Mouse (Mus musculus) ES-Bruce4 (cell line): ENCODE results near the gene Agl. TPM values are rescaled to one million over a fixed set of nuclear protein-coding genes. Genes with fewer than 3 reads are reported as not detected.

Experiments
- H3K27ac ChIP-seq: 2 replicates; pipeline ENCODE4 v1.5.1; 2012; ENCODE audit warnings: low read length, inconsistent platforms; ENCODE audit not compliant: insufficient read depth
- H3K27me3 ChIP-seq: 2 replicates; pipeline ENCODE4 v1.6.1; 2012; ENCODE audit warnings: mild to moderate bottlenecking, low read length, inconsistent platforms; ENCODE audit not compliant: control insufficient read depth, poor library complexity, insufficient read depth, severe bottlenecking
- H3K36me3 ChIP-seq: 2 replicates; pipeline ENCODE4 v1.6.1; 2012; ENCODE audit warnings: inconsistent platforms, mild to moderate bottlenecking, low read length, moderate library complexity; ENCODE audit not compliant: control insufficient read depth, poor library complexity, insufficient read depth, severe bottlenecking
- H3K4me1 ChIP-seq: one replicate; pipeline ENCODE4 v1.8.1; 2011; ENCODE audit warnings: low read length; ENCODE audit not compliant: control insufficient read depth, insufficient read depth
- H3K4me3 ChIP-seq: 2 replicates; pipeline ENCODE4 v1.5.1; 2011; ENCODE audit warnings: low read depth, mild to moderate bottlenecking, low read length
- H3K9ac ChIP-seq: 2 replicates; pipeline ENCODE4 v1.6.1; 2012; ENCODE audit warnings: low read depth, mild to moderate bottlenecking, inconsistent platforms; ENCODE audit not compliant: poor library complexity, severe bottlenecking
- H3K9me3 ChIP-seq: replicated peaks from 2 replicates; pipeline ENCODE4 v1.6.1; 2012; ENCODE audit warnings: mild to moderate bottlenecking, low read length, inconsistent platforms; ENCODE audit not compliant: control insufficient read depth, poor library complexity, insufficient read depth, severe bottlenecking
- CTCF ChIP-seq: IDR thresholded peaks from one replicate; pipeline ENCODE4 v1.8.1; 2011; ENCODE audit warnings: low read depth, low read length
- EP300 ChIP-seq: IDR thresholded peaks from 2 replicates; pipeline ENCODE4 v1.6.1; 2011; ENCODE audit warnings: low read depth, low read length; ENCODE audit not compliant: insufficient read depth
- POLR2A ChIP-seq: IDR thresholded peaks from one replicate; pipeline ENCODE4 v1.8.1; 2011; ENCODE audit warnings: low read length; ENCODE audit not compliant: insufficient read depth
- polyA plus RNA-seq: library from polyadenylated mRNA; stranded (reverse); fragments of >200 nt; gene quantifications from 2 replicates; pipeline ENCODE4 v1.2.4, GENCODE M21; 2011; ENCODE audit warnings: low read depth; ENCODE audit not compliant: missing spikeins, insufficient read depth, insufficient read length

The Agl gene
- polyA plus RNA-seq, 1 experiment = 15.2 TPM

DNA sequence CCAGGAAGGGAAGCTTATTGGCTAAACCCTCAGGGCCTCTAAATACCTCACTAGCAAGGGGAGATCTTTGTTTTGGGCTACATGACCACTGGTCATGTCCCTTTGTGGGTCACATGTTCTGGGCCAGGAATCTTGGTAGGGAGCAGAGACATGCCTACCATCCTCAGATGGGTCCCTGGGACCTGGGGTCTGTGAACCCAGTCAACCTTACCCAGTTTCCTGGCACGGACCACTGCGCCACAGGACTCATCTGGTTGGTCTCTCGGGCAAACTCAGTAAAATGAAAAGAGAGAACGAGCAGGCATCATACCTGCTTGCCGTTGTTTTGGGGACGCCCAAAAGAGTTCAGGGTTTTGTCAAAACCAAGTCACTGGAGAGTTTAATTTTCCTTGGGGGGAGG is 26.3 kb upstream of the Agl start:
- TF ChIP-seq POLR2A (no peak), EP300 (no peak), CTCF (no peak)
- Histone ChIP-seq H3K4me3 (no peak overlapping the region), H3K4me1 (no peaks in the 10 kb centered on the region), H3K27me3 (no peaks in the 10 kb centered on the region), H3K9me3 (no peaks in the 10 kb centered on the region), H3K27ac (no peak overlapping the region), H3K9ac (no peak overlapping the region), H3K36me3 (no peaks in the 10 kb centered on the region)

DNA sequence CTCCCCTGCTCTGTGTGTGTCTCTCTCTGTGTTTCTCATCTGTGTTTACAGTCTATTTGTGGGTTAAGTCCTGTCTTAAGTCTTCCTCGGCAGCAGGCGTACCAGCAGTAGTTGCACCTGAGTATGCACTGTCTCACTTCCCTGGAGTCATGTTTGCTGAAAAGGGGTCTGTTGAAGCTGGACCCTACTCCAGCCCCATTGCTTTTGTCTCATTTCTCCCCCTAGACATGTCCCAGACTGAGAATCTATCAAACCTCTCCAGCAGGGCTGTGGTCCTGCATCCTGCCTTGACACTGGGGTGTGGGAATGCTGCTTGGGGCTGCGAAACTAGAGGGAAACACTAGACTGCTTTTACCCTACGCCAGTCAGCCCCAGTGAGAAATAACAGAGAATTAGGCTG is 25.5 kb upstream of the Agl start:
- no peaks in the 10 kb centered on the region for H3K36me3 ChIP-seq
- H3K9me3 ChIP-seq = no peaks in the 10 kb centered on the region
- TF ChIP-seq EP300 (no peak), POLR2A (no peak), CTCF (no peak)
- H3K27me3 ChIP-seq = no peaks in the 10 kb centered on the region
- no peaks in the 10 kb centered on the region for H3K4me1 ChIP-seq
- no peak overlapping the region for H3K4me3 ChIP-seq
- H3K27ac ChIP-seq = no peak overlapping the region
- H3K9ac ChIP-seq = no peak overlapping the region

DNA sequence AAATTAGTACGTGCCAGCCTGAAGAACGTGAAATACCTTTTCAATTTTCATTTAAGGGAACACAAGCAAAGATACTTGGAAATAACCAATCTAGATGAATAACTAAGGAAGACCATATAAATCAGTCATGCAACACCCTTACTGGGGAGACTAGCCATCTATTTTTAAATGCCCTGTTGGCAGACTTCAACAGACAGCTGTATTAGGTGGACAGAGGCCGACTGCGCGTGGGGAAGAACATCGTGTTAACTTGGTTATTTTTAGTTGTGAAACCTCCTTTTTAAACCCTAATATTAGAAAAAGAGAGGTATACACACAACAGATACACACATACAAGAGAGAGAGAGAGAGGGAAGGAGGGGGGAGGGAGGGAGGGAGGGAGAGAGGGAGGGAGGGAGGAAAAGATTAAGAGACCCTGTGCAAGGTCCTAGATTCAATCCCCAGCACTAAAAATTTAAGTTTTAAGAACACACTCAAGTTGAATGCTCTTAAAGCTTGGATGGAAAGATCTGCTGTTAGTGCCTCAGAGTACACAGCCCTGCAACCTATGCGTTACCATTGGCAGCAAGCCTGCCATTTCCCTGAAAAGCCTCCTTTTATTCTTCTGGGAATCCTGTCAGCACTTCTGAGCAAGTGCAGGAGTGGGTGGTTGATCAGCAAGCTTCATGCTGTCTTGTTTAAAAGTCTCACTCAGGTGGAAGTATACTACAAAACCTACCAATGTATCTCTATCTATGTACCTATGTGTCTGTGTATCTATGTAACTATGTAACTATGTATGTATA is 24.8 kb upstream of the Agl start:
- Histone ChIP-seq H3K27me3 (no peaks in the 10 kb centered on the region), H3K4me3 (no peak overlapping the region), H3K4me1 (no peaks in the 10 kb centered on the region), H3K9me3 (no peaks in the 10 kb centered on the region), H3K36me3 (no peaks in the 10 kb centered on the region), H3K27ac (no peak overlapping the region), H3K9ac (no peak overlapping the region)
- TF ChIP-seq EP300 = no peak
- TF ChIP-seq POLR2A = no peak
- no peak for TF ChIP-seq CTCF

DNA sequence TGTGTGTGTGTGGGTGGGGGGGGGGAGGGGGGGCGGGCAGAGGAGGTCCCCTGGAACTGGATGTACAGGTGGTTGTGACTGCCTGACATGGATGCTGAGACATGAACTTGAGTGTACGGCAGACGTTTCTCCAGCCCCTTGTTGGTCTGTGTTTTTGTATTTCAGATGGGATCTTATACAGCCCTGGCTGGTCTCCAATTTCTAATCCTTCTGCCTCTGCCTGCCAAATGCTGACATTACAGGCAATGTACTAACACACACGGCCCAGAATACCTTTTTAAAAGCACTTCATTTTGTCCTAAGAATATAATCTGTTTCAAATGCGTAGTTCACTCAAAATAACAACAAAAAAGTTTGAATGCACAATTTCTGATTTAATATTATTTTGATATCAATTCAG is 23.4 kb upstream of the Agl start:
- Histone ChIP-seq H3K4me1 (no peaks in the 10 kb centered on the region), H3K4me3 (no peak overlapping the region)

DNA sequence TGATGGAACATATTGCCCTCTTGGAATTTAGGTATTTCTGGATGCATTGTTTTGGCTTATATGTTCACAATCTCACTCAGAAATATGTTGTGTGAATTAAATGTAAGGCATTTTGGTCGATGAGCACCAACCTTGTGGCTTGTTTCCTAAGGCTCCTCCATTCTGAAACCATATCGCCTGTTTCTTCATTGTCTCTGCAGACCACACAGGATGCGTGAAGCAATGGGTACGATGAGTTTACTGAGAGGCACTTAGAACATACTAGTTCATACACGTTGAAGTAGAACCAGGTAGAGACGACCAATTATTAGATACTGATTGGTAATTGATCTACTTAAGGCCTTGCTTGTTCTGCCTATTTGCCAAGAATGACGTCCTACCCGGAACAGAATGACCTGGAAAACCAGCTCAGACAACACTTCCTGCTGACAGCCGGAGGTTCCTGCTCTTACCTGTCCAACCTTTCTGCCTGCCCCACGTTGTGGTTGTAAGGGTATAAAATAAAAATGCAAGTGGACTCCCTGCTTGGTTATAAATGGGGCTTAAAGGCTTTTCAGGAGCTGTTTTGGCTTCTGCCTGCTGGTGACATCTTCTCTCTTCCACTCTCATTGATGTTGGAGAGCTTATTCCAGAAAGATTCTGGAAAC is 21.4 kb upstream of the Agl start:
- no peaks in the 10 kb centered on the region for H3K9me3 ChIP-seq
- H3K4me3 ChIP-seq = no peak overlapping the region
- H3K27me3 ChIP-seq = no peaks in the 10 kb centered on the region
- no peak overlapping the region for H3K27ac ChIP-seq
- no peak overlapping the region for H3K9ac ChIP-seq
- no peaks in the 10 kb centered on the region for H3K4me1 ChIP-seq
- no peak for TF ChIP-seq EP300
- TF ChIP-seq CTCF = no peak
- no peak for TF ChIP-seq POLR2A
- no peaks in the 10 kb centered on the region for H3K36me3 ChIP-seq

More for the DNA sequence above, 23.4 kb upstream of the Agl start:
- no peak overlapping the region for H3K9ac ChIP-seq
- H3K9me3 ChIP-seq = no peaks in the 10 kb centered on the region
- H3K36me3 ChIP-seq = no peaks in the 10 kb centered on the region
- TF ChIP-seq POLR2A (no peak), EP300 (no peak)
- no peak overlapping the region for H3K27ac ChIP-seq
- no peaks in the 10 kb centered on the region for H3K27me3 ChIP-seq

DNA sequence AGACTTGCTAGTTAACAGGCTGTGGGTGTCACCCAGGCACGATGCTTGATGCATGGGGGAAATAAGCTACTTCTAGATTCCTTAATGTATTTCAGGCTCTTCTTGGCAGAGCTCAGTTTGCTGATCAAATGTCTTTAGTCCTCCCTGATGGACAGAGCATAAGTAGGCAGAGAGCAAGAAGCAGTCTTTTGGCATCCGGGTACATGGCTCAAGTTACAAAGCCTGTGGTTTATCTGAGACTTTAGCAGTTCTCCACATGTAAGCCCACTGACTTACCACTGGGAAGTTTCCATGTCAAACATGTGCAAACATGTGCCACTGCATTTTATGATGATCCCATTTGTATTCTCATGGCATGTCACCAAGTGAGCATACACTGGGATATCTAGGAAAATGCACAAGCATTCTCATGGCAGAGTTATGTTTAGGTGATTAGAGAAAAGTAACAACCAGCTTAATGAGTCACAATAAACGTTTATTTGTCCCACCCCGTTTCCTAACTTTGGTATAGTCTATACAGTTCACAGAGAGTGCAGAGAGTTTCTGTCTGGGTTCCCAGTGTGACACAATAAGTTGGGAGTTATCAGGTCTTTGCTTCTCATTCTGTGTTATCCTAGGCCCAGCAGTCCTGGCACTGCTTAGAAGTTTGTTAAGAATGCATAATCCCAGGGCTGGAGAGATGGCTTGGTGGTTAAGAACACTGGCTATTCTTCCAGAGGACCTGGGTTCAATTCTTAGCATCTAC is 18.7 kb upstream of the Agl start:
- Histone ChIP-seq H3K4me3 (no peak overlapping the region), H3K9me3 (peaks cover 3% of the 10 kb centered on the region; the same call in 1 of the 2 replicates), H3K27me3 (no peaks in the 10 kb centered on the region), H3K36me3 (no peaks in the 10 kb centered on the region), H3K4me1 (no peaks in the 10 kb centered on the region), H3K9ac (no peak overlapping the region), H3K27ac (no peak overlapping the region)
- TF ChIP-seq EP300 = no peak
- no peak for TF ChIP-seq CTCF
- TF ChIP-seq POLR2A = no peak
